Mouse (Mus musculus) ES-CJ7 (cell line): ENCODE results near the gene Gatad2b.
"Not testable (repeated sequence)": the region's sequence is repeated elsewhere in the genome, so short reads cannot be mapped to it uniquely, and the experiment has no call there.

ENCODE experiments used
- DNase-seq: peaks from one replicate; pipeline ENCODE4 v3.0.0; 2011; ENCODE audit warnings: low read depth, low spot score

The Gatad2b gene

GRCm38 (mm10) chr3:90265932-90266741 lies 26.8 kb upstream of the Gatad2b start:
- DNase-seq, result peak; percentile 39

GRCm38 (mm10) chr3:90266901-90267775 lies 25.8 kb upstream of the Gatad2b start:
- no peak for DNase-seq

GRCm38 (mm10) chr3:90268190-90268589 lies 24.8 kb upstream of the Gatad2b start:
- no peak for DNase-seq

- no peak for DNase-seq
Observed at GRCm38 (mm10) chr3:90268971-90269370, 24.0 kb upstream of the Gatad2b start.

- no peak for DNase-seq
Observed at GRCm38 (mm10) chr3:90270784-90271183, 22.2 kb upstream of the Gatad2b start.

GRCm38 (mm10) chr3:90272170-90272569 lies 20.8 kb upstream of the Gatad2b start:
- peak; percentile 56 for DNase-seq

- peak; percentile 46 for DNase-seq
Observed at GRCm38 (mm10) chr3:90273855-90274254, 19.1 kb upstream of the Gatad2b start.

- DNase-seq, result no peak
Observed at GRCm38 (mm10) chr3:90275286-90275685, 17.7 kb upstream of the Gatad2b start.

GRCm38 (mm10) chr3:90276858-90277257 lies 16.1 kb upstream of the Gatad2b start:
- DNase-seq, result no peak

- no peak for DNase-seq
Observed at GRCm38 (mm10) chr3:90277793-90278192, 15.2 kb upstream of the Gatad2b start.

GRCm38 (mm10) chr3:90278211-90278610 lies 14.8 kb upstream of the Gatad2b start:
- DNase-seq, result no peak

GRCm38 (mm10) chr3:90279216-90279615 lies 13.8 kb upstream of the Gatad2b start:
- DNase-seq, result no peak

- DNase-seq, result no peak
Observed at GRCm38 (mm10) chr3:90279743-90280142, 13.2 kb upstream of the Gatad2b start.

- DNase-seq, result no peak
Observed at GRCm38 (mm10) chr3:90280708-90281107, 12.3 kb upstream of the Gatad2b start.

GRCm38 (mm10) chr3:90284150-90284549 lies 8.8 kb upstream of the Gatad2b start:
- no peak for DNase-seq

GRCm38 (mm10) chr3:90289403-90289802 lies 3.6 kb upstream of the Gatad2b start:
- not testable (repeated sequence) for DNase-seq

GRCm38 (mm10) chr3:90290602-90291001 lies 2.4 kb upstream of the Gatad2b start:
- DNase-seq, result no peak

- DNase-seq, result no peak
Observed at GRCm38 (mm10) chr3:90291982-90292344, 1.0 kb upstream of the Gatad2b start.

- DNase-seq, result peak; percentile 79
Observed at GRCm38 (mm10) chr3:90293352-90294063, 530 bp downstream of the Gatad2b start.

- DNase-seq, result peak; percentile 32
Observed at GRCm38 (mm10) chr3:90294064-90294440, 1.1 kb downstream of the Gatad2b start.

GRCm38 (mm10) chr3:90294651-90295050 lies 1.7 kb downstream of the Gatad2b start:
- DNase-seq, result no peak

GRCm38 (mm10) chr3:90305801-90306200 lies 12.8 kb downstream of the Gatad2b start:
- no peak for DNase-seq
